Mouse (Mus musculus): ENCODE data around the gene Map3k9. TPM values are rescaled to one million over a fixed set of nuclear protein-coding genes. Genes with fewer than 3 reads are reported as not detected.

The Map3k9 gene
- polyA plus RNA-seq, 1 experiment from 2014 or later = 2.2 TPM

DNA sequence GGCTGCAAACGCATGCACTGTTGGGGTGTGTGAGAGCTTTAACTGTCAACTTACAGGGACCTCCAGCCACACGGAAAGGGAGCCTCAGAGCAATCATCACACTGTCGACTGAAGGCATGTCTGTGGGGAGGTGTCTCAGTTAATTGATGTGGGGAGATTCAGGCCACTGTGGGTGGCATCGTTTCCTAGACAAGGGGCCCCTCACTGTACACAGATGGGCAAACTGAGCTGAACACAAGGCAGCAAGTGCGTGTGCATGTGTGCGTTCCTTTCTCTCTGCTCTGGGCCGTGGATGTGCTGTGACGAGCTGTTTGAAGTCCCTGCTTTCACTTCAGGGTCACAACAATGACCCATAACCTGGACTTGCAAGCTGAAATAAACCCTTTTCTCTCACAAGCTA, 29.4 kb upstream of the Map3k9 start:
- Histone ChIP-seq H3K9me3 (ENCODE audit: control insufficient read depth, low read length) (no peaks in the 10 kb centered on the region), H3K4me2 (no peak overlapping the region), H3K9ac (ENCODE audit: low read length) (no peak overlapping the region), H3K4me3 (ENCODE audit: low read depth, low read length) (no peak overlapping the region), H3K27ac (ENCODE audit: low read depth, low read length) (no peak overlapping the region), H3K27me3 (ENCODE audit: control insufficient read depth, insufficient read depth, low read length) (peaks cover 7% of the 10 kb centered on the region; the same call in 1 of the 2 replicates), H3K36me3 (ENCODE audit: control insufficient read depth, insufficient read depth, low read length) (no peaks in the 10 kb centered on the region), H3K4me1 (ENCODE audit: control insufficient read depth, insufficient read depth, low read length) (0 out of 2 replicates have a peak, but pooled peaks cover 2% of the 10 kb centered on the region)
- WGBS = 54% methylated on average over 8 of the region's 8 CpGs
- no peak for ATAC-seq (ENCODE audit: low FRiP score)
- DNase-seq (ENCODE audit: low spot score, missing footprints) = no peak

DNA sequence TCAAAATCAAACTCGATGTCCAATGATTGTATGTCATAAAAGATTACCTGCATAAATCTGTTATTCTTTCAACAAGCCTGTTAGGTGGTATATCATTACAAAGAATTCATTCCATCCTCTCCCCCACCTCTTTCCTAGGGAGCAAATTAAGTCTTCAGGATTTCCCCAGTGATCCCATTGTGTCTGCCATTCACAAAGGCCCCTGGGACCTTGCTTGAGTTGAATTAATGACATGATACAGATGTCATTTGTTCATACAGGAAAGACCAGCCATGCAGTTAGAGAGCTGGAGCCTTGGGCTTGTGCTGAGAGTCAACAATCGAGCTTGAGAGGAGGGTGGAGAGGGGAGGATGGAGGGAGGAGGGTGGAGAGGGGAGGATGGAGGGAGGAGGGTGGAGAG, 27.6 kb upstream of the Map3k9 start:
- Histone ChIP-seq H3K27ac (ENCODE audit: low read depth, low read length) (no peak overlapping the region), H3K4me1 (ENCODE audit: control insufficient read depth, insufficient read depth, low read length) (0 out of 2 replicates have a peak, but pooled peaks cover 2% of the 10 kb centered on the region), H3K9ac (ENCODE audit: low read length) (no peak overlapping the region), H3K27me3 (ENCODE audit: control insufficient read depth, insufficient read depth, low read length) (peaks cover 7% of the 10 kb centered on the region; the same call in 1 of the 2 replicates), H3K4me2 (no peak overlapping the region), H3K36me3 (ENCODE audit: control insufficient read depth, insufficient read depth, low read length) (no peaks in the 10 kb centered on the region), H3K9me3 (ENCODE audit: control insufficient read depth, low read length) (no peaks in the 10 kb centered on the region), H3K4me3 (ENCODE audit: low read depth, low read length) (no peak overlapping the region)
- ATAC-seq (ENCODE audit: low FRiP score) = peak; percentile 33; the same call in 1 of the 2 replicates
- DNase-seq (ENCODE audit: low spot score, missing footprints) = no peak
- 45% methylated on average over 2 of the region's 2 CpGs for WGBS

DNA sequence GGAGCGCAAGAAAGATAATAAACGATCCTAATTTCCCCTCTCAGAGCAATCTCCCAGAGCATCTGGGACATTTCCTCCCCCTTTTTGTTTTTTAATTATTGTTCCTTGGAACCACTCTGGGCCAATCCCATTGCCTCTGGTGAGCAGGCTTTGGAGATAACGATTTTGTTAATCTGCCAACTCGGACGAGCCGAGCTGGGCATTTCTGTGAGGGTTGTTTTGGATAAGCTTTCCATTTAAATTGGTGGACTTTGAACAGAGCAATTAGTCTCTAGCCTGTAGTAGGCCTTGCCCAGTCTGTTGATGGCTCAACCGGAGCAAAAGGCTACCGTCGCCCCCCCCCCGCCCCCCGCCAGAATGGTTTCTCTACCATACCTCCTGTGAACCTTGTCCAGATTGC, 27.0 kb upstream of the Map3k9 start:
- Histone ChIP-seq H3K9ac (ENCODE audit: low read length) (no peak overlapping the region), H3K4me2 (peak overlapping the region; percentile 50; the same call in 1 of the 2 replicates), H3K9me3 (ENCODE audit: control insufficient read depth, low read length) (no peaks in the 10 kb centered on the region; the same call in 1 of the 2 replicates), H3K27ac (ENCODE audit: low read depth, low read length) (no peak overlapping the region), H3K4me1 (ENCODE audit: control insufficient read depth, insufficient read depth, low read length) (0 out of 2 replicates have a peak, but pooled peaks cover 2% of the 10 kb centered on the region), H3K27me3 (ENCODE audit: control insufficient read depth, insufficient read depth, low read length) (peaks cover 7% of the 10 kb centered on the region; the same call in 1 of the 2 replicates), H3K36me3 (ENCODE audit: control insufficient read depth, insufficient read depth, low read length) (no peaks in the 10 kb centered on the region), H3K4me3 (ENCODE audit: low read depth, low read length) (no peak overlapping the region)
- 23% methylated on average over 11 of the region's 11 CpGs for WGBS
- ATAC-seq (ENCODE audit: low FRiP score) (no peak), DNase-seq (ENCODE audit: low spot score, missing footprints) (no peak)

DNA sequence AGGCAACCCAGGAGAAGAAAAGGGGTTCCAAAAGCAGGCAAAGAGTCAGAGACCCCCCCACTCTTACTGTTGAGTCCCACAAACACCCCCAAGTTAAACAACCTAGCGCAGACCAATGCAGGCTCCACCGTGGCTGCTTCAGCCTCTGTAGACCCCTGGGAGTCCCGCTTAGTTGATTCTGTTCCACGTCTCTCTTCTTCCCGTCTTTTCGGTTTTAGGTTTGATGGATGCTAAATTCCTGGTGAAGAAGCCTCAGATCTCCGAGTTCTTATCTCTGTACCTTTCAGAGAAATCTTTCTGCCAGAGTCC, 26.5 kb upstream of the Map3k9 start:
- peak; percentile 90 for DNase-seq (ENCODE audit: low spot score, missing footprints)
- Histone ChIP-seq H3K4me3 (ENCODE audit: low read depth, low read length) (peak overlapping the region; percentile 15), H3K27me3 (ENCODE audit: control insufficient read depth, insufficient read depth, low read length) (peaks cover 7% of the 10 kb centered on the region; the same call in 1 of the 2 replicates), H3K27ac (ENCODE audit: low read depth, low read length) (no peak overlapping the region), H3K9ac (ENCODE audit: low read length) (peak overlapping the region; percentile 44), H3K36me3 (ENCODE audit: control insufficient read depth, insufficient read depth, low read length) (no peaks in the 10 kb centered on the region), H3K4me2 (peak overlapping the region; percentile 50), H3K9me3 (ENCODE audit: control insufficient read depth, low read length) (no peaks in the 10 kb centered on the region; the same call in 1 of the 2 replicates), H3K4me1 (ENCODE audit: control insufficient read depth, insufficient read depth, low read length) (0 out of 2 replicates have a peak, but pooled peaks cover 2% of the 10 kb centered on the region)
- no peak for ATAC-seq (ENCODE audit: low FRiP score)
- WGBS = 5% methylated on average over 7 of the region's 7 CpGs

DNA sequence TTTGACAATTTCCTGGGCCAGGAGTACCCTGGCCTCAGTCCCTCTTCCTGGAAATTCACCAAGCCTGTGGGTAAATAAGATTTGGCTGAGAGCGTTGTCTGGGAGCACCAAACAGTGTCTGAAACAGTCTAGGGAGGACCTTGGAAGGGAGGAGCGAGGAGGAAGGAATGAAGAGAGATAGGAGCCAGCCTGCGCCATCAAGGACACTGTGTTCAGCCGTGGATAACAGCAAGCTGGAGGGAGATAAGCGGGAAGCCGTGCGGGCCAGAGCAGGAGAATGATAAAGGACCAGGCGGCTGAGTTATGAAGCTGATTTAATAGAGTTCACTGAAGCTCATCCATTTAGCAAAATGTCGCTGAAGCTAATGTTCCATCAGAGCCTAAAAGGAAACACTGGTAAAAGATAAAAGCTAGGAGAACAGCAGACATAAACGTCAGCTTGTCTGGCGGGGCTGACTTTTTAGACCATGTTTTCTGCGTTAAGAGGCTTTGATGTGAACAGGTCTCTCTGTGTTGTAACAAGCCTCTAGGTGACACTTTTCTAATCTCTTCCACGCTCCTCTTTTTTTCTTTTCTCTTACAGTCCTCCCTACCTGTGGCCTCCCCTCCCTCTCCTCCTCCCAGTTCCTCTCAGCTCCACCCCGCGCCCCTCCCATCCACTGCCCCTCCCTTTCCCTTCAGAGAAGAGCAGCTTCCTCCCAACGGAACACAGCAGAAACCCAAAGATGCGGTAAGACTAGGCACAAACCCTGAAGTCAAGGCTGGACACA, 26.0 kb upstream of the Map3k9 start:
- ATAC-seq (ENCODE audit: low FRiP score) (no peak), DNase-seq (ENCODE audit: low spot score, missing footprints) (peak; percentile 87)
- peaks cover 7% of the 10 kb centered on the region; the same call in 1 of the 2 replicates for H3K27me3 ChIP-seq (ENCODE audit: control insufficient read depth, insufficient read depth, low read length)
- peak overlapping the region; percentile 15 for H3K4me3 ChIP-seq (ENCODE audit: low read depth, low read length)
- no peak overlapping the region for H3K27ac ChIP-seq (ENCODE audit: low read depth, low read length)
- peak overlapping the region; percentile 44 for H3K9ac ChIP-seq (ENCODE audit: low read length)
- no peaks in the 10 kb centered on the region for H3K36me3 ChIP-seq (ENCODE audit: control insufficient read depth, insufficient read depth, low read length)
- H3K9me3 ChIP-seq (ENCODE audit: control insufficient read depth, low read length) = no peaks in the 10 kb centered on the region; the same call in 1 of the 2 replicates
- 0 out of 2 replicates have a peak, but pooled peaks cover 2% of the 10 kb centered on the region for H3K4me1 ChIP-seq (ENCODE audit: control insufficient read depth, insufficient read depth, low read length)
- WGBS = 33% methylated on average over 17 of the region's 17 CpGs
- H3K4me2 ChIP-seq = peak overlapping the region; percentile 50

DNA sequence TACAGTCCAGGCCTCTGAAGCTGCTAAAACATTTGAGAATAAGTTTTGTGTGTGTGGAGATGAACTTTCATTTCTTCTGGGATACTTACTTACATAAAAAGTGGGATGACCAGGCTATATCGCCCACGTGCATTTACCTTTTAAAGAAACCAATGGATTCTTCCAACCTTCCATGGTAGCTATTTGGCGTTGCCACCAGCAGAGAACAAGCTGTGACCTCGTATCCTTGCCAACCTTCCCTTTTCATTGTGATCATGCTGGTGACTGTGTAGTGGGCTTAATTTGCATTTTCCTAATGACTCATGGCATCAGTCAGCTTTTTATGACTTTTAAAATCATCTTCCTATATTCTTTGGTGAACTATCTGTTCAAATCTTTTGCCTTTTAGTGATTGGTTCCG, 25.1 kb upstream of the Map3k9 start:
- H3K27me3 ChIP-seq (ENCODE audit: control insufficient read depth, insufficient read depth, low read length) = peaks cover 7% of the 10 kb centered on the region; the same call in 1 of the 2 replicates
- ATAC-seq (ENCODE audit: low FRiP score) (no peak), DNase-seq (ENCODE audit: low spot score, missing footprints) (no peak)
- H3K36me3 ChIP-seq (ENCODE audit: control insufficient read depth, insufficient read depth, low read length) = no peaks in the 10 kb centered on the region
- no peak overlapping the region for H3K4me2 ChIP-seq
- H3K4me1 ChIP-seq (ENCODE audit: control insufficient read depth, insufficient read depth, low read length) = 0 out of 2 replicates have a peak, but pooled peaks cover 2% of the 10 kb centered on the region
- no peak overlapping the region for H3K9ac ChIP-seq (ENCODE audit: low read length)
- 81% methylated on average over 5 of the region's 5 CpGs for WGBS
- no peak overlapping the region for H3K4me3 ChIP-seq (ENCODE audit: low read depth, low read length)
- H3K9me3 ChIP-seq (ENCODE audit: control insufficient read depth, low read length) = no peaks in the 10 kb centered on the region; the same call in 1 of the 2 replicates
- H3K27ac ChIP-seq (ENCODE audit: low read depth, low read length) = no peak overlapping the region

DNA sequence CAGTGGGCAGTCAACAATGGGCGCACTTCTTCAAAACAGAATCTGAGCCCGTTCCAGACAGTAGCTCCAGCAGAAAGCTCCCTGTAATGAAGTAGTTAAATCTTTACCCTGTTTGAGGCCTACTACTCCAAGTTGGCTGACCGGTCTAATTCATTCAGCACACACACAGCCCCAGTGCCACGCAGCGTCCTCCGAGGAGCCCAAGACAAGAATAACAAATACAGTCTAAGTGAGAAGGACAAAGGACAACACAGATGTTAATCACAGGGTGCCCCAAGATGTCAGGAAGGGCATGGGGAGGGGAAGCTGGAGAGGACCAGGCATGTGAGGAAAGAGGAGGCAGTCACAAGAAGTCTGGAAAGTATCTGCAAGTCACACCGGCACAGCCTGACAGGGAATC, 22.8 kb upstream of the Map3k9 start:
- no peak overlapping the region for H3K4me2 ChIP-seq
- DNase-seq (ENCODE audit: low spot score, missing footprints) (no peak), ATAC-seq (ENCODE audit: low FRiP score) (no peak)
- H3K9me3 ChIP-seq (ENCODE audit: control insufficient read depth, low read length) = no peaks in the 10 kb centered on the region; the same call in 1 of the 2 replicates
- H3K4me3 ChIP-seq (ENCODE audit: low read depth, low read length) = no peak overlapping the region
- H3K4me1 ChIP-seq (ENCODE audit: control insufficient read depth, insufficient read depth, low read length) = 0 out of 2 replicates have a peak, but pooled peaks cover 2% of the 10 kb centered on the region
- H3K36me3 ChIP-seq (ENCODE audit: control insufficient read depth, insufficient read depth, low read length) = no peaks in the 10 kb centered on the region
- 0 out of 2 replicates have a peak, but pooled peaks cover 4% of the 10 kb centered on the region for H3K27me3 ChIP-seq (ENCODE audit: control insufficient read depth, insufficient read depth, low read length)
- 45% methylated on average over 7 of the region's 7 CpGs for WGBS
- H3K9ac ChIP-seq (ENCODE audit: low read length) = no peak overlapping the region
- no peak overlapping the region for H3K27ac ChIP-seq (ENCODE audit: low read depth, low read length)

DNA sequence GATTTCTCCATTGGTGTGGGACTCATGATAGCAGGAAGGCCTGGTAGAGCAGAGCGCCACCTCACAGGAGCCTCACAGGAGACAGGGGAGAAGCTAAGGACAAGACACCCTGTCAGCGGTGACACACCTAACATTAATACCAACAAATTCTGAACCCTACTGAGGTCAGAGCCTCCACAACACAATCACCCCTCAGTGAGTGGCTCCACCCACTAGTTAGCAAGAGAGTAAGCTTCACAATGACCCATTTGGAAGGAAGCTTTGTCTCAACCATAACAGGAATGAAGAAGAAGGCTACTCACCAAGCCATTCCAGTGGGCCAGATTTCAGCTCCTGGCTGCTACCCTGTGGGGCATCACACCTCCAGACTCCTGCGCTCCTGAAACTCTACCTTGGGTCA, 22.0 kb upstream of the Map3k9 start:
- Histone ChIP-seq H3K9ac (ENCODE audit: low read length) (no peak overlapping the region), H3K9me3 (ENCODE audit: control insufficient read depth, low read length) (no peaks in the 10 kb centered on the region; the same call in 1 of the 2 replicates), H3K36me3 (ENCODE audit: control insufficient read depth, insufficient read depth, low read length) (no peaks in the 10 kb centered on the region), H3K27me3 (ENCODE audit: control insufficient read depth, insufficient read depth, low read length) (0 out of 2 replicates have a peak, but pooled peaks cover 4% of the 10 kb centered on the region), H3K4me1 (ENCODE audit: control insufficient read depth, insufficient read depth, low read length) (0 out of 2 replicates have a peak, but pooled peaks cover 2% of the 10 kb centered on the region), H3K27ac (ENCODE audit: low read depth, low read length) (no peak overlapping the region), H3K4me3 (ENCODE audit: low read depth, low read length) (no peak overlapping the region), H3K4me2 (no peak overlapping the region)
- no peak for DNase-seq (ENCODE audit: low spot score, missing footprints)
- 90% methylated on average over 3 of the region's 3 CpGs for WGBS
- ATAC-seq (ENCODE audit: low FRiP score) = no peak

DNA sequence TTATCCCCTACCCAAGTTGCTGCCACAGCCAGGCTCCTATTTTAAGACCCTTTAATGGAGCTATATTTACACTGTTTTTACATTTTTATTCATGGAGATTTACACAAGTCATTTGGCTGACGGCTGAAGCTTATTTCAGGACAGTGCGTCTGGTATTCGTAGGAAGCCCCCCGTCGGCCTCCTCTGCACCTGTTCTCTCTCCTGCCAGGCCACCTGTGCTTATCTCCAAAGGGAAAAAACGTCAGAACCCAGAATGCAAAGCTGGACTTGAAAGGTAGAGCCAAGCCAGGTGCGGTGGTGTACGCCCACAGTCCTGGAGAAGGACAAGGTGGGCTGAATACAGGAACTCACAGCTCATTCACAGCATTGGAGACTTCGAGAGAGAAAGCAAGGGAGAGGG, 20.2 kb upstream of the Map3k9 start:
- H3K9ac ChIP-seq (ENCODE audit: low read length) = no peak overlapping the region
- no peaks in the 10 kb centered on the region for H3K4me1 ChIP-seq (ENCODE audit: control insufficient read depth, insufficient read depth, low read length)
- 86% methylated on average over 9 of the region's 9 CpGs for WGBS
- no peak overlapping the region for H3K27ac ChIP-seq (ENCODE audit: low read depth, low read length)
- H3K27me3 ChIP-seq (ENCODE audit: control insufficient read depth, insufficient read depth, low read length) = 0 out of 2 replicates have a peak, but pooled peaks cover 4% of the 10 kb centered on the region
- ATAC-seq (ENCODE audit: low FRiP score) (no peak), DNase-seq (ENCODE audit: low spot score, missing footprints) (no peak)
- no peak overlapping the region for H3K4me2 ChIP-seq
- no peak overlapping the region for H3K4me3 ChIP-seq (ENCODE audit: low read depth, low read length)
- H3K9me3 ChIP-seq (ENCODE audit: control insufficient read depth, low read length) = no peaks in the 10 kb centered on the region; the same call in 1 of the 2 replicates
- no peaks in the 10 kb centered on the region for H3K36me3 ChIP-seq (ENCODE audit: control insufficient read depth, insufficient read depth, low read length)

All from midbrain, embryonic 11.5 days (tissue).